Mouse (Mus musculus) layer of hippocampus, postnatal 10 days (tissue): ENCODE measurements around the gene Myadml2. TPM values are rescaled to one million over a fixed set of nuclear protein-coding genes. Genes with fewer than 3 reads are reported as not detected.
A peak's percentile ranks its signal among the peaks of the same experiment; 100 is the strongest.

Experiments used
- DNase-seq, 2 experiments: peaks; one replicate each; pipeline ENCODE4 v3.0.0; 2021; ENCODE audit warnings: low spot score in 2 of 2
- microRNA-seq, 2 experiments: library from miRNA; unstranded; fragments of <30 nt; microRNA quantifications; one replicate each; pipeline ENCODE4 v1.2.0; 2021
- total RNA-seq, 2 experiments: library from RNA; stranded (reverse); gene quantifications; 2 replicates each; pipeline ENCODE4 v1.2.3; 2021

The Myadml2 gene
- total RNA-seq, 2 experiments from 2014 or later: 1.1 to 2.1 TPM

- DNase-seq: peak; percentile 82 to 83
These were observed 35.2 kb downstream of the Myadml2 start for GRCm38 (mm10) chr11:120612763-120613162.

GRCm38 (mm10) chr11:120610477-120611046, 37.4 kb downstream of the Myadml2 start:
- no peak for DNase-seq

GRCm38 (mm10) chr11:120609250-120609649, 38.7 kb downstream of the Myadml2 start:
- no peak for DNase-seq

GRCm38 (mm10) chr11:120608241-120609034, 39.5 kb downstream of the Myadml2 start, which contains the start of gene Npb:
TSS of gene Npb (plus strand) at chr11:120608477.
- no peak for DNase-seq

GRCm38 (mm10) chr11:120606764-120607163, 41.2 kb downstream of the Myadml2 start:
- no peak for DNase-seq

GRCm38 (mm10) chr11:120605667-120606066, 42.3 kb downstream of the Myadml2 start:
- no peak for DNase-seq

GRCm38 (mm10) chr11:120603545-120603944, 44.4 kb downstream of the Myadml2 start:
- no peak for DNase-seq

- no peak for DNase-seq
These were observed 47.2 kb downstream of the Myadml2 start for GRCm38 (mm10) chr11:120600716-120601115.

GRCm38 (mm10) chr11:120598990-120599549, 48.9 kb downstream of the Myadml2 start:
- DNase-seq: no peak

- DNase-seq: peak; percentile 87 to 93
These were observed 49.5 kb downstream of the Myadml2 start, which contains the start of the genes Alyref and Anapc11 for GRCm38 (mm10) chr11:120598283-120598989. TSS of gene Alyref (minus strand) at chr11:120598365. TSS of gene Anapc11 (plus strand) at chr11:120598421.

- DNase-seq: peak in 1 of 2 experiments; percentile 31
These were observed 50.4 kb downstream of the Myadml2 start for GRCm38 (mm10) chr11:120597240-120598235.

Small RNA genes lying within 50 kb of the gene (microRNA-seq; reads per million reads assigned to microRNA genes)
- 0.98 to 2.2 reads per million in 2 experiments for gene Mir6936

Other genes with a start within 250 kb of the Myadml2 start
- 10 to 100 TPM; 71.2 to 71.4 TPM for gene Nploc4, start 210.4 kb downstream of the Myadml2 start, total RNA-seq
- gene Tspan10, start 205.5 kb downstream of the Myadml2 start, total RNA-seq: 10 to 100 TPM in 1 of 2 experiments, not detected in 1; 12.5 TPM
- under 1 TPM; 0.20 to 0.41 TPM for gene Pde6g, start 194.7 kb downstream of the Myadml2 start, total RNA-seq
- gene Oxld1, start 190.1 kb downstream of the Myadml2 start, total RNA-seq: 10 to 100 TPM; 10.4 to 10.5 TPM
- gene Ccdc137, start 190.0 kb downstream of the Myadml2 start, total RNA-seq: 10 to 100 TPM; 26.5 to 27.8 TPM
- gene Arl16, start 180.6 kb downstream of the Myadml2 start, total RNA-seq: 10 to 100 TPM; 57.9 to 61.5 TPM
- 10 to 100 TPM; 76.4 to 82.3 TPM for gene Mrpl12, start 163.5 kb downstream of the Myadml2 start, total RNA-seq
- gene Slc25a10, start 156.3 kb downstream of the Myadml2 start, total RNA-seq: 10 to 100 TPM; 24.5 to 25.8 TPM
- gene Gcgr, start 117.5 kb downstream of the Myadml2 start, total RNA-seq: under 1 TPM in 1 of 2 experiments, not detected in 1; 0.18 TPM
- gene Mcrip1, start 98.4 kb downstream of the Myadml2 start, total RNA-seq: 100 to 1,000 TPM in 1 of 2 experiments, 10 to 100 TPM in 1; 95.4 to 107 TPM
- not detected for gene Ppp1r27, start 97.0 kb downstream of the Myadml2 start, total RNA-seq
- 100 to 1,000 TPM; 153 to 161 TPM for gene P4hb, start 74.9 kb downstream of the Myadml2 start, total RNA-seq
- gene Arhgdia, start 66.5 kb downstream of the Myadml2 start, total RNA-seq: 100 to 1,000 TPM; 344 to 379 TPM
- gene Alyref, start 49.8 kb downstream of the Myadml2 start, total RNA-seq: 10 to 100 TPM; 79.8 to 91.3 TPM
- gene Anapc11, start 49.7 kb downstream of the Myadml2 start, total RNA-seq: 100 to 1,000 TPM in 1 of 2 experiments, 10 to 100 TPM in 1; 93.5 to 107 TPM
- 1 to 10 TPM; 2.2 to 2.4 TPM for gene Npb, start 39.7 kb downstream of the Myadml2 start, total RNA-seq
- gene Pcyt2, start 30.2 kb downstream of the Myadml2 start, total RNA-seq: 100 to 1,000 TPM; 132 to 145 TPM
- 10 to 100 TPM; 33.5 to 39.7 TPM for gene Sirt7, start 22.9 kb downstream of the Myadml2 start, total RNA-seq
- gene Mafg, start 14.6 kb downstream of the Myadml2 start, total RNA-seq: 10 to 100 TPM; 79.3 to 86.7 TPM
- 1 to 10 TPM; 3.5 to 5.3 TPM for gene Pycr1, start 4.4 kb downstream of the Myadml2 start, total RNA-seq
- gene Notum, start 13.0 kb upstream of the Myadml2 start, total RNA-seq: 1 to 10 TPM; 5.8 to 7.4 TPM
- gene Aspscr1, start 24.8 kb upstream of the Myadml2 start, total RNA-seq: 10 to 100 TPM; 55.5 to 62.5 TPM
- 10 to 100 TPM; 30.1 to 32.0 TPM for gene Cenpx, start 65.6 kb upstream of the Myadml2 start, total RNA-seq
- 10 to 100 TPM; 61.1 to 71.1 TPM for gene Lrrc45, start 65.8 kb upstream of the Myadml2 start, total RNA-seq
- 100 to 1,000 TPM; 247 to 249 TPM for gene Rac3, start 73.3 kb upstream of the Myadml2 start, total RNA-seq
- 10 to 100 TPM in 1 of 2 experiments, 1 to 10 TPM in 1; 7.8 to 10.2 TPM for gene Dcxr, start 79.1 kb upstream of the Myadml2 start, total RNA-seq
- 1 to 10 TPM; 2.6 to 2.8 TPM for gene Cbr2, start 84.0 kb upstream of the Myadml2 start, total RNA-seq
- gene Hmga1b, start 114.6 kb upstream of the Myadml2 start, total RNA-seq: 10 to 100 TPM; 18.7 to 22.2 TPM
- gene Rfng, start 136.0 kb upstream of the Myadml2 start, total RNA-seq: 10 to 100 TPM; 89.5 to 91.8 TPM
- gene Gps1, start 136.1 kb upstream of the Myadml2 start, total RNA-seq: 100 to 1,000 TPM; 136 to 144 TPM
- gene Dus1l, start 148.2 kb upstream of the Myadml2 start, total RNA-seq: 10 to 100 TPM; 42.3 to 44.5 TPM
- 100 to 1,000 TPM; 286 to 320 TPM for gene Fasn, start 176.4 kb upstream of the Myadml2 start, total RNA-seq